Mouse (Mus musculus) liver, embryonic 18 days (tissue): ENCODE measurements around the gene Xpr1. TPM values are rescaled to one million over a fixed set of nuclear protein-coding genes. Genes with fewer than 3 reads are reported as not detected.

Source experiments
- polyA plus RNA-seq: library from polyadenylated mRNA; depleted of rRNA; stranded (reverse); fragments of >200 nt; gene quantifications from 2 replicates; pipeline ENCODE4 v1.2.3, GENCODE M21; 2012; rRNA removed

The Xpr1 gene
- polyA plus RNA-seq = 3.3 and 4.1 TPM in 2 replicates

DNA sequence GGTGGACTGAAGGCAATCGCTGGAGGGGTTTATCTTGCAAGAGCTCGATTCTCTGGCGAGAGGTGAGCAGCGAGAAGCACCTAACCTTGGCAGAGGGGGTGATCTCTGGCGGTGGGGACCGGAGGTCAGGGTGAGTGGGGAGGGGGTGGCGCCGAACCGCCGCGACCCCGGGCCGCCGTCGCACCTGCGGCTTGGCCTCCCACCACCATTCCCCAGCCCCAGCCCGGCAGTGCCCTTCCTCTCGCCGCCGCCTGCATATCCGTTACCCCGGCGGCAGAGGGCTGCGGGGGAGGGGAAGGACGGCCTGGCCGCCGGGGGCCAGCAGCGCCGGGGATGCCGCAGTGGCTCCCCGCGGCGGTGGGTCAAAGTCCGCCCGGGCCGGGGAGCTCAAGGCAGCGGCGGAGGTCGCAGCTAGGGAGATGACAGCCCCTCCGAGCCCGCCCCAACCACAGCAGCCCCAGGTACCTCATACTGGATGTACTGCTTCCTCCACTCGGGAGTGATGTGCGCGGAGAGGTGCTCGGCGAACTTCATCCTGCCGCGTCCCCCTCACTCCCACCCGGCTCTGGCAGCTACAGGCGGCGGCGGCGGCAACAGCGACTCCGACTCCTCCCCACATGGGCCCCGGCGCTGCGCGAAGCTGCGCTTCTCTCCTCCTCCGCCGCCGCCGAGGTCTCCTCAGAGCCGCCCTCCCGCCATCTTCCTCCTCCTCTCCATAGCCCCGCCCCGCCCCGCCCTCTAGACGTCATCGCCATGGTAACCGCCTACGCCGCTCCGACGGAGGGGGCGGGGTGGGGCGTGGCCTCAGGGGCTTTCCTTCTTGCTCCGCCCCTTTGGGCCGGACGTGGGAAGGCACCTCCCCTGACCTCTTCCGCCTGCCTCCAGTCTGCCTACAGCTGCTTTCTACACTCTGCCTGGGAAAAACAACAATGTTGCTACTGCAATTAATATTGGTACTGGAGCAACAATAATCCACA lies at the start of gene Xpr1:
Gene Xpr1 (minus strand): TSS at position 715 of the 977 bp plus-strand sequence.

DNA sequence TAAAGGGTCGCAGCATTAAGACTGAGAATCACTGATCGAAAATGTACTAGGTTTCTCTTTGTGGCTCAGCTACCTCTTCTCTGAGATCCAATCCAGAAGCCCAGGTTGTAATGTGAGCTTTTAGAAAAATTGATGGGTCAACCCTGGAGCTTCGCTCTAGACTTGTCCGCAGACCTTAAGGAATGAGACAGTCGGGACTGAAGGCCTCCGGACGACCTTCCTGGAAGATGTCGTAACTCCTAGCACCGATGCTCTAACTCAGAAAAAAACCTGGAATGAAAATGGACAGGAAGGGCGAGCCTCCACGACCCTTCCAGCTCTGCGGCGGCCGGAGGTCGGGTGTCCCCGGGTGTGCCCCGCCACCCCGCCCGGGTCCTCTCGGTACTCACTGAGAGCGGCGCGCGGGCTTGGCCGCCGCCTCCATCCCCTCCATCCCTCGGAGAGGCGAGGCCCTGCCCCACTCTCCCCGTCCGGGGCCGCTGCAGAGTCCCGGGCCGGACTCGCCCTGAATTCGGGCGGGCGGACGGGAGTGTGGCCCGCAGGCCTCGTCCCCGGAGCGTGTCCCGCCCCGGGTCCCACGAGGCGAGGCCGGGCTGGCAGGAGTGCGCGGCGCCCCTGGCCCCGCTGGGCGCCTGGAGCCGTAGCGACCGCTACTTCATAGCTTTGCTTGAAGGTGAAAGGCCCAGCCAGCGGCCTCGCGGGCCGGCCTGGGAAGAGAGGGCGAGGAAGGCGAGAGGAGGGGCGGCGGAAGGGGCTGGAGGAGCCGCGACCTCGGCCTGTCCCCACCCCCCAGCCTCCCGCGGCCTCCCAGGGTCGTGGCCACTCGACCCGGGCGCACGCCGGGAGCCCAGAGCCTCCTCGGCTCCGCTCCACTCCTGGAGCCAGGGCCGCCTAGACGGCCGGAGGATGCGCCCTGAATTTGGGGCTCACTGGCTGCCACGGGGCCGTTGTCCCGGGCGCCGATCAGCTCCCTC lies 173.1 kb downstream of the Xpr1 start, which contains the start of gene BC034090:
Gene BC034090 (minus strand): TSS at position 648 of the 974 bp plus-strand sequence.

Other genes with a start within 250 kb of the Xpr1 start
- gene BC034090, start 173.0 kb downstream of the Xpr1 start, polyA plus RNA-seq = 0.30 and 0.52 TPM in 2 replicates
- 31.4 and 33.3 TPM in 2 replicates for gene Acbd6, start 140.7 kb upstream of the Xpr1 start, polyA plus RNA-seq